Mouse (Mus musculus): ENCODE data around the gene Endod1. TPM values are rescaled to one million over a fixed set of nuclear protein-coding genes. Genes with fewer than 3 reads are reported as not detected.

Endod1 gene
- polyA plus RNA-seq (2015; fragmentation: Nextera tagmentation; extraction: Ambion mirVana): 24.9 and 27.4 TPM in 2 replicates

- Histone ChIP-seq H3K27ac (ENCODE audit: low read length) (peak within 1 kb of the TSS; percentile 90), H3K4me2 (ENCODE audit: low read depth, low read length) (peak within 1 kb of the TSS; percentile 88), H3K36me3 (ENCODE audit: control insufficient read depth, insufficient read depth, low read length) (no peaks in the 10 kb centered on the region), H3K27me3 (replicated peaks; ENCODE audit: control insufficient read depth, insufficient read depth, low read length) (no peaks in the 10 kb centered on the region), H3K9me3 (ENCODE audit: control insufficient read depth, low read length) (no peaks in the 10 kb centered on the region), H3K4me1 (ENCODE audit: control insufficient read depth, insufficient read depth, low read length) (peaks cover 28% of the 10 kb centered on the region), H3K9ac (ENCODE audit: low read depth, low read length) (peak within 1 kb of the TSS; percentile 85), H3K4me3 (ENCODE audit: low read length) (peak within 1 kb of the TSS; percentile 79)
- 2% methylated on average over 8 of the region's 8 CpGs for WGBS
- ATAC-seq: peak; percentile 56
Observed at GRCm38 (mm10) chr9:14381353-14382055, at the start of gene Endod1. Gene Endod1, minus strand, starts transcription at chr9:14381507.

GRCm38 (mm10) chr9:14409153-14409552 is 27.8 kb upstream of the Endod1 start:
- no peak overlapping the region for H3K4me2 ChIP-seq (ENCODE audit: low read depth, low read length)
- H3K27ac ChIP-seq (ENCODE audit: low read length): no peak overlapping the region
- no peaks in the 10 kb centered on the region for H3K36me3 ChIP-seq (ENCODE audit: control insufficient read depth, insufficient read depth, low read length)
- 91% methylated on average over 5 of the region's 5 CpGs for WGBS
- no peak overlapping the region for H3K9ac ChIP-seq (ENCODE audit: low read depth, low read length)
- ATAC-seq: no peak
- no peaks in the 10 kb centered on the region for H3K27me3 ChIP-seq (replicated peaks; ENCODE audit: control insufficient read depth, insufficient read depth, low read length)
- no peaks in the 10 kb centered on the region for H3K9me3 ChIP-seq (ENCODE audit: control insufficient read depth, low read length)
- H3K4me1 ChIP-seq (ENCODE audit: control insufficient read depth, insufficient read depth, low read length): no peaks in the 10 kb centered on the region
- no peak overlapping the region for H3K4me3 ChIP-seq (ENCODE audit: low read length)

- 70% methylated on average over 4 of the region's 4 CpGs for WGBS
- no peaks in the 10 kb centered on the region for H3K4me1 ChIP-seq (ENCODE audit: control insufficient read depth, insufficient read depth, low read length)
- no peak overlapping the region for H3K4me3 ChIP-seq (ENCODE audit: low read length)
- H3K9me3 ChIP-seq (ENCODE audit: control insufficient read depth, low read length): no peaks in the 10 kb centered on the region
- no peaks in the 10 kb centered on the region for H3K27me3 ChIP-seq (replicated peaks; ENCODE audit: control insufficient read depth, insufficient read depth, low read length)
- H3K9ac ChIP-seq (ENCODE audit: low read depth, low read length): no peak overlapping the region
- H3K4me2 ChIP-seq (ENCODE audit: low read depth, low read length): no peak overlapping the region
- H3K36me3 ChIP-seq (ENCODE audit: control insufficient read depth, insufficient read depth, low read length): no peaks in the 10 kb centered on the region
- no peak for ATAC-seq
- no peak overlapping the region for H3K27ac ChIP-seq (ENCODE audit: low read length)
Observed at GRCm38 (mm10) chr9:14408044-14408443, 26.7 kb upstream of the Endod1 start.

GRCm38 (mm10) chr9:14406056-14406455 is 24.7 kb upstream of the Endod1 start:
- Histone ChIP-seq H3K4me1 (ENCODE audit: control insufficient read depth, insufficient read depth, low read length) (no peaks in the 10 kb centered on the region), H3K9ac (ENCODE audit: low read depth, low read length) (no peak overlapping the region), H3K27me3 (replicated peaks; ENCODE audit: control insufficient read depth, insufficient read depth, low read length) (no peaks in the 10 kb centered on the region), H3K36me3 (ENCODE audit: control insufficient read depth, insufficient read depth, low read length) (no peaks in the 10 kb centered on the region), H3K27ac (ENCODE audit: low read length) (no peak overlapping the region), H3K9me3 (ENCODE audit: control insufficient read depth, low read length) (no peaks in the 10 kb centered on the region), H3K4me2 (ENCODE audit: low read depth, low read length) (no peak overlapping the region), H3K4me3 (ENCODE audit: low read length) (no peak overlapping the region)
- ATAC-seq: no peak
- 65% methylated on average over 1 of the region's 1 CpGs for WGBS

- H3K27me3 ChIP-seq (replicated peaks; ENCODE audit: control insufficient read depth, insufficient read depth, low read length): no peaks in the 10 kb centered on the region
- no peaks in the 10 kb centered on the region for H3K9me3 ChIP-seq (ENCODE audit: control insufficient read depth, low read length)
- 86% methylated on average over 1 of the region's 1 CpGs for WGBS
- H3K4me2 ChIP-seq (ENCODE audit: low read depth, low read length): no peak overlapping the region
- no peaks in the 10 kb centered on the region for H3K4me1 ChIP-seq (ENCODE audit: control insufficient read depth, insufficient read depth, low read length)
- H3K9ac ChIP-seq (ENCODE audit: low read depth, low read length): no peak overlapping the region
- no peak overlapping the region for H3K27ac ChIP-seq (ENCODE audit: low read length)
- ATAC-seq: no peak
- no peak overlapping the region for H3K4me3 ChIP-seq (ENCODE audit: low read length)
- no peaks in the 10 kb centered on the region for H3K36me3 ChIP-seq (ENCODE audit: control insufficient read depth, insufficient read depth, low read length)
Observed at GRCm38 (mm10) chr9:14402099-14402498, 20.8 kb upstream of the Endod1 start.

- H3K27me3 ChIP-seq (replicated peaks; ENCODE audit: control insufficient read depth, insufficient read depth, low read length): no peaks in the 10 kb centered on the region
- no peak overlapping the region for H3K9ac ChIP-seq (ENCODE audit: low read depth, low read length)
- no peak overlapping the region for H3K4me2 ChIP-seq (ENCODE audit: low read depth, low read length)
- no peak for ATAC-seq
- H3K4me3 ChIP-seq (ENCODE audit: low read length): no peak overlapping the region
- 88% methylated on average over 5 of the region's 5 CpGs for WGBS
- H3K36me3 ChIP-seq (ENCODE audit: control insufficient read depth, insufficient read depth, low read length): no peaks in the 10 kb centered on the region
- no peaks in the 10 kb centered on the region for H3K9me3 ChIP-seq (ENCODE audit: control insufficient read depth, low read length)
- H3K27ac ChIP-seq (ENCODE audit: low read length): no peak overlapping the region
- H3K4me1 ChIP-seq (ENCODE audit: control insufficient read depth, insufficient read depth, low read length): no peaks in the 10 kb centered on the region
Observed at GRCm38 (mm10) chr9:14400392-14400791, 19.1 kb upstream of the Endod1 start.

- 89% methylated on average over 1 of the region's 1 CpGs for WGBS
- no peaks in the 10 kb centered on the region for H3K4me1 ChIP-seq (ENCODE audit: control insufficient read depth, insufficient read depth, low read length)
Observed at GRCm38 (mm10) chr9:14398946-14399345, 17.6 kb upstream of the Endod1 start.

GRCm38 (mm10) chr9:14398084-14398483 is 16.8 kb upstream of the Endod1 start:
- no peaks in the 10 kb centered on the region for H3K4me1 ChIP-seq (ENCODE audit: control insufficient read depth, insufficient read depth, low read length)
- no peak for ATAC-seq
- H3K36me3 ChIP-seq (ENCODE audit: control insufficient read depth, insufficient read depth, low read length): no peaks in the 10 kb centered on the region
- no peak overlapping the region for H3K4me2 ChIP-seq (ENCODE audit: low read depth, low read length)
- no peaks in the 10 kb centered on the region for H3K9me3 ChIP-seq (ENCODE audit: control insufficient read depth, low read length)
- 65% methylated on average over 1 of the region's 1 CpGs for WGBS
- no peak overlapping the region for H3K4me3 ChIP-seq (ENCODE audit: low read length)
- H3K9ac ChIP-seq (ENCODE audit: low read depth, low read length): no peak overlapping the region
- no peaks in the 10 kb centered on the region for H3K27me3 ChIP-seq (replicated peaks; ENCODE audit: control insufficient read depth, insufficient read depth, low read length)
- no peak overlapping the region for H3K27ac ChIP-seq (ENCODE audit: low read length)

More at GRCm38 (mm10) chr9:14398946-14399345, 17.6 kb upstream of the Endod1 start:
- no peak overlapping the region for H3K9ac ChIP-seq (ENCODE audit: low read depth, low read length)
- no peak overlapping the region for H3K4me3 ChIP-seq (ENCODE audit: low read length)
- no peak overlapping the region for H3K4me2 ChIP-seq (ENCODE audit: low read depth, low read length)
- H3K27me3 ChIP-seq (replicated peaks; ENCODE audit: control insufficient read depth, insufficient read depth, low read length): no peaks in the 10 kb centered on the region
- no peaks in the 10 kb centered on the region for H3K9me3 ChIP-seq (ENCODE audit: control insufficient read depth, low read length)
- H3K27ac ChIP-seq (ENCODE audit: low read length): no peak overlapping the region
- ATAC-seq: no peak
- H3K36me3 ChIP-seq (ENCODE audit: control insufficient read depth, insufficient read depth, low read length): no peaks in the 10 kb centered on the region

- no peak for ATAC-seq
- no peak overlapping the region for H3K9ac ChIP-seq (ENCODE audit: low read depth, low read length)
- no peaks in the 10 kb centered on the region for H3K36me3 ChIP-seq (ENCODE audit: control insufficient read depth, insufficient read depth, low read length)
- H3K4me2 ChIP-seq (ENCODE audit: low read depth, low read length): no peak overlapping the region
- no peaks in the 10 kb centered on the region for H3K9me3 ChIP-seq (ENCODE audit: control insufficient read depth, low read length)
- H3K4me1 ChIP-seq (ENCODE audit: control insufficient read depth, insufficient read depth, low read length): no peaks in the 10 kb centered on the region
- WGBS: 84% methylated on average over 6 of the region's 6 CpGs
- H3K27me3 ChIP-seq (replicated peaks; ENCODE audit: control insufficient read depth, insufficient read depth, low read length): no peaks in the 10 kb centered on the region
- no peak overlapping the region for H3K4me3 ChIP-seq (ENCODE audit: low read length)
- H3K27ac ChIP-seq (ENCODE audit: low read length): no peak overlapping the region
Observed at GRCm38 (mm10) chr9:14397449-14397819, 16.1 kb upstream of the Endod1 start.

Measured in intestine, embryonic 16.5 days (tissue).